20 mouse cellular contexts compared by ENCODE assay signal in the genomic region with DNA sequence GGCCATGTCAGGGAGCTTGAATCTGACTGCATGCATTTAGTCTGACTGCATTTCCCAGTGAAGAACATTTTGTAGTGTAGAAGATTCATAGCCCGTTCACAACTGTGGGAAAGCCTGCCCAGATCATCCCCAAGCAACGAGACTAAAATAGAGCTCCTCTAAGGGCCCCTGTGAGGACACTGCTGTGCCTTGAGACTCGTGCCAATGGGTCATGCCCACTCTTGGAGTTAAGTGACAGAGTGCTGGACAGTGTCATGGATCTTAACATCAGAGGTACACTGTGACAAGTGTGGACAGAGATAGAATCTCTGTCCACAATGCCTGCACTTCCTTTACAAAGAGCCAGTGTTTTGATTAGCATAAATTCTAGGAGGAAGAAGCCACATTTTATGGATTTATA.
DNase-seq lines count a peak whose midpoint lies in the region; ATAC-seq and TF ChIP-seq lines count a peak whose summit lies in the region.
"Had no signal": no experiment of that assay in that cellular context is flagged by ENCODE, and none has a peak within 500 bp of the region (broad histone marks: within the 10 kb centered on the region; RNA-seq: fewer than 3 reads in every experiment).

No protein-coding gene starts in this region.

- no peak overlapping the region for H3K4me2 ChIP-seq in hindbrain, postnatal 0 days (ENCODE audit: low read depth, low read length)
- H3K4me2 ChIP-seq in hindbrain, embryonic 16.5 days (ENCODE audit: low read length), result no peak overlapping the region
- H3K4me2 ChIP-seq: embryonic facial prominence, embryonic 13.5 days; embryonic facial prominence, embryonic 15.5 days; forebrain, embryonic 12.5 days had no signal

- H3K27ac ChIP-seq in hindbrain, postnatal 0 days, result no peak overlapping the region
- H3K27ac ChIP-seq in hindbrain, embryonic 16.5 days (ENCODE audit: low read depth, low read length), result no peak overlapping the region
- H3K27ac ChIP-seq: embryonic facial prominence, embryonic 13.5 days; embryonic facial prominence, embryonic 15.5 days; forebrain, embryonic 10.5 days; forebrain, embryonic 12.5 days had no signal

- no peak for TF ChIP-seq CTCF in hindbrain, postnatal 0 days (IDR thresholded peaks at IDR 0.05; ENCODE audit: low read depth)

- intact Hi-C loops in gastrocnemius, postnatal 14 days (cut with DNase I; ENCODE audit: low total_unique reads), result no loop called here
- intact Hi-C loops in left cerebral cortex, postnatal 4 days (cut with DNase I), result no loop called here
- intact Hi-C loops in left cerebral cortex, postnatal 36 days (cut with DNase I), result no loop called here

- no peaks in the 10 kb centered on the region for H3K27me3 ChIP-seq in hindbrain, postnatal 0 days (ENCODE audit: insufficient read depth, low read length)
- no peaks in the 10 kb centered on the region for H3K27me3 ChIP-seq in hindbrain, embryonic 16.5 days (replicated peaks; ENCODE audit: control insufficient read depth, insufficient read depth, low read length)
- H3K27me3 ChIP-seq: embryonic facial prominence, embryonic 13.5 days; embryonic facial prominence, embryonic 15.5 days; forebrain, embryonic 12.5 days had no signal

- peak; percentile 58; the same call in 1 of the 2 replicates for ATAC-seq in hindbrain, postnatal 0 days
- ATAC-seq in hindbrain, embryonic 16.5 days, result no peak
- ATAC-seq: forebrain, embryonic 14.5 days; forebrain, embryonic 16.5 days had no signal

- H3K9me3 ChIP-seq in hindbrain, postnatal 0 days (ENCODE audit: low read length), result no peaks in the 10 kb centered on the region
- no peaks in the 10 kb centered on the region for H3K9me3 ChIP-seq in hindbrain, embryonic 16.5 days (ENCODE audit: control insufficient read depth, low read length)
- H3K9me3 ChIP-seq: embryonic facial prominence, embryonic 13.5 days; embryonic facial prominence, embryonic 15.5 days; forebrain, embryonic 10.5 days; forebrain, embryonic 12.5 days had no signal

- H3K4me1 ChIP-seq in hindbrain, postnatal 0 days (ENCODE audit: insufficient read depth, low read length), result no peaks in the 10 kb centered on the region
- H3K4me1 ChIP-seq in hindbrain, embryonic 16.5 days (ENCODE audit: control insufficient read depth, insufficient read depth, low read depth, low read length), result no peaks in the 10 kb centered on the region
- H3K4me1 ChIP-seq: embryonic facial prominence, embryonic 15.5 days; forebrain, embryonic 10.5 days; forebrain, embryonic 12.5 days had no signal

- no peak overlapping the region for H3K9ac ChIP-seq in hindbrain, postnatal 0 days (replicated peaks; ENCODE audit: low read length)
- H3K9ac ChIP-seq in hindbrain, embryonic 16.5 days (ENCODE audit: low read depth, low read length), result no peak overlapping the region
- H3K9ac ChIP-seq: embryonic facial prominence, embryonic 13.5 days; embryonic facial prominence, embryonic 15.5 days; forebrain, embryonic 12.5 days had no signal

- peak; percentile 46 for DNase-seq in gastrocnemius, adult 18-20 months (ENCODE audit: low spot score)
- DNase-seq in gastrocnemius, postnatal 14 days, result no peak
- DNase-seq in hindbrain, postnatal 0 days (ENCODE audit: low spot score), result peak; percentile 23
- peak; percentile 37 for DNase-seq in left cerebral cortex, postnatal 4 days
- no peak for DNase-seq in left cerebral cortex, postnatal 36 days (ENCODE audit: low spot score in 2 of 2)
- DNase-seq: adrenal gland, adult 2 months; adrenal gland, postnatal 10 days; adrenal gland, postnatal 25 days; cerebellum, adult 11-12 months; cerebellum, adult 9-10 months; cerebellum, postnatal 36 days; embryo, embryonic 11 days had no signal

- H3K4me3 ChIP-seq in hindbrain, postnatal 0 days (ENCODE audit: low read length), result no peak overlapping the region
- H3K4me3 ChIP-seq in hindbrain, embryonic 16.5 days (ENCODE audit: low read length), result no peak overlapping the region
- H3K4me3 ChIP-seq: embryonic facial prominence, embryonic 13.5 days; embryonic facial prominence, embryonic 15.5 days; erythroblast, embryonic 14.5 days; forebrain, embryonic 10.5 days; forebrain, embryonic 12.5 days had no signal

- peaks cover 8% of the 10 kb centered on the region for H3K36me3 ChIP-seq in hindbrain, postnatal 0 days (ENCODE audit: insufficient read depth, low read length)
- H3K36me3 ChIP-seq in hindbrain, embryonic 16.5 days (ENCODE audit: control insufficient read depth, insufficient read depth, low read length), result peaks cover 12% of the 10 kb centered on the region
- H3K36me3 ChIP-seq: embryonic facial prominence, embryonic 13.5 days; embryonic facial prominence, embryonic 15.5 days; forebrain, embryonic 10.5 days had no signal

- 63% methylated on average over 3 of the region's 3 CpGs for WGBS in hindbrain, postnatal 0 days
- 82% methylated on average over 3 of the region's 3 CpGs for WGBS in hindbrain, embryonic 16.5 days

Comparison
In these comparisons a context has a peak if more than half of its experiments do, and no peak if none do; other contexts are left out.
1. DNase-seq: peak in gastrocnemius, adult 18-20 months (single experiment), hindbrain, postnatal 0 days (single experiment) and left cerebral cortex, postnatal 4 days (single experiment); none in gastrocnemius, postnatal 14 days (single experiment) and left cerebral cortex, postnatal 36 days (0 of 2).